Mouse (Mus musculus) layer of hippocampus, adult 9-11 months (tissue): ENCODE data around the gene Gm4869.
A peak's percentile ranks its signal among the peaks of the same experiment; 100 is the strongest.
"Not testable (repeated sequence)": the region's sequence is repeated elsewhere in the genome, so short reads cannot be mapped to it uniquely, and the experiment has no call there.

Experiments
- DNase-seq: peaks from one replicate; pipeline ENCODE4 v3.0.0; 2022

The Gm4869 gene

DNA sequence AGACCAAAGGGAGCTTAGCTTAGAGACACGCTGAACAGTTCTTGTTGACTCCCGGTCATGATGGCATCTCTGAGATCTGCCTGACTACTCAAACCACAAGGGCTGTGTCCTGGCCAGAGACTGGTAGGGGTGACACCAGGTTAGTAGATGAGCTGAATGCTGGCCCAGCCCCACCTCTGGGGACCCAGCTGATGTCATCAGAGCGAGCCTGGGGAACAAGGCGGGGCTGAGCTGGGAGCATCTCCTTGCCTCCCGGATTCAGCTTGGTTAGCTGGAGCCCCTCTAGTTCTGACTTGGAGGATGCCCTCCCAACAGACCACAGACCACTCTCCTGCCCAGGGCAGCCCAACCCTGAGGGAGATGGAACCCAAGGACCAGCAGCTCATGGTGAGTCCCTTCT, at the start of gene Gm4869:
TSS of gene Gm4869 (plus strand) at position 301 of the 400 bp plus-strand sequence.
- DNase-seq: no peak

- DNase-seq: no peak
Observed at GRCm38 (mm10) chr5:140396166-140396940, 49.1 kb upstream of the Gm4869 start.

DNA sequence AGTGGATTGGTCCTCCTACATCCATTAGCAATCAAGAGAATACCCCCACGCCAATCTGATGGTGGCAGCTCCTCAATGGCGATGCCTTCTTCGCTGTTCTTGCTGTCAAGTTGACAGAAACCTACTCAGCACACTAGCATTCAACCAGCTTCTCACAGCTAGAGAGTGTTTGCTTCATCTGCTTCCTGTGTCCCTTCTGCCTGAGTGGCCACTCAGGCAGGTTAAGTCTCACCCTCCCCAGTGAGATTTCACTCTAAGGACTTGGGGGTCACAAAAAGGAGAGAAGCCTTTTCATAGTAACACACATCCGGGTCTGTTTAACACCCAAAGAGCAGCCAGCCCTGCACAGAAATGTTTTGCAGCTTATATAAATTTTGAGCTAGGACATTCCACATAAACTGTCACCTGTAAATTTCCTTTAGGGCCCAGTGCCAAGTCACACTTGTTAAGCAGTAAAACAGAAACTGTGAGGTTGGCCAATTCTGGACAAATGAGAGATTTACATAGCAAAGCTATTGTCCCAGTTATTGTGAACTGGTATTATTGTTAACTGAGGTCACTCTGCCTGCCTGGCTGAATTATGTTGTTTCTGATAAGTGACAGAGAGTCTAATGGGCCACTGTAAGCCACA, 42.7 kb upstream of the Gm4869 start:
- DNase-seq: no peak

GRCm38 (mm10) chr5:140405126-140405525, 40.3 kb upstream of the Gm4869 start:
- DNase-seq: no peak

GRCm38 (mm10) chr5:140406666-140407065, 38.8 kb upstream of the Gm4869 start:
- no peak for DNase-seq

DNA sequence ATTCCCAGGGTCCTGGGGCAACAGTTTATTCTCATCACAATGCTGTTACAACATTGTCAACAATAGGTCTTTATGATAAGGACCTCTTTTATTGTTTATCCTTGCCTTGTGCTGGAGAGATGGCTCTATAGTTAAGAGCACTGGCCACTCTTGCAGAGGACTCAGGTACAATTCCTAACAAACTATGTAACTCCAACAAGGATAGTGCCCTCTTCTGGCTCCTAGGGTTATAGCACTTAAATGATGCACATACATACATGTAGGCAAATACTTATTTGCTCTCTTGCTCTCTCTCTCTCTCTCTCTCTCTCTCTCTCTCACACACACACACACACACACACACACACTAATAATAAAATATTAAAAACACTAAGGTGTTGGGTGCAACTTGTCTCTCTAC, 36.6 kb upstream of the Gm4869 start:
- DNase-seq: no peak

DNA sequence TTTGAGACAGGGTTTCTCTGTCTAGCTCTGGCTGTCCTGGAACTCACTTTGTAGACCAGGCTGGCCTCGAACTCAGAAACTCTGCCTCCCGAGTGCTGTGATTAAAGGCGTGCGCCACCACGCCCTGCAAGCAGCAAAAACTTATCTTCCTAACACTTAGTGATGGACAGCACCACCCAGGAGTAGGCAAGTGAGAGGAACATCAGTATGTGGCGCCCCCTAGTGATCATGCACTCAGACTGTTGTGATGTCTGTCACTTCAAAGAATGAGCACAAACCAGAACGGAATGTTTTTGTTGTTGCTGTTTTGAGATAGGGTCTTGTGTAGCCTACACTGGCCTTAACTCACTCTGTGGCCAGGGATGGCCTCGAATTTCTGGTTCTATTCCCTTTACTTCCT, 34.1 kb upstream of the Gm4869 start:
- DNase-seq: peak; percentile 44

GRCm38 (mm10) chr5:140414647-140415046, 30.8 kb upstream of the Gm4869 start:
- no peak for DNase-seq

DNA sequence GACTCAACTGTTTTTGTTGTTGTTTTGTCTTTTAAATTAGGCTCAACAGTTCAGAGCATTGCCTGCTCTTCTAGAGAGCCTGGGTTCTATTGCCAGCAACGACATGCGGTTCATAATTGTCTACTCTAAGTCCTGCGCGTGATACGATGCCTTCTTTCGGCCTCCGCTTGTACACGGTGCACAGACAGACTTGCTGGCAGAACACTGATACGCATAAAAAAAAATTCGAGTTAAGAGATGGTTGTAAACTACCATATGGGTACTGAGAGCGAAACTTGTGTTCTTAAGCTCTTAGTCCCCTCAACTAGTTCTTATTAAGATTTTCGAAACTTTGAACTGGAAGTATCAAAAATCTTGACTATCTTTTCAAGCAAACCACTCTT, 27.3 kb upstream of the Gm4869 start:
- no peak for DNase-seq

- peak; percentile 90 for DNase-seq
Observed at GRCm38 (mm10) chr5:140418489-140419441, 26.7 kb upstream of the Gm4869 start, which contains the start of gene Eif3b. Eif3b (plus strand) TSS chr5:140419328.

DNA sequence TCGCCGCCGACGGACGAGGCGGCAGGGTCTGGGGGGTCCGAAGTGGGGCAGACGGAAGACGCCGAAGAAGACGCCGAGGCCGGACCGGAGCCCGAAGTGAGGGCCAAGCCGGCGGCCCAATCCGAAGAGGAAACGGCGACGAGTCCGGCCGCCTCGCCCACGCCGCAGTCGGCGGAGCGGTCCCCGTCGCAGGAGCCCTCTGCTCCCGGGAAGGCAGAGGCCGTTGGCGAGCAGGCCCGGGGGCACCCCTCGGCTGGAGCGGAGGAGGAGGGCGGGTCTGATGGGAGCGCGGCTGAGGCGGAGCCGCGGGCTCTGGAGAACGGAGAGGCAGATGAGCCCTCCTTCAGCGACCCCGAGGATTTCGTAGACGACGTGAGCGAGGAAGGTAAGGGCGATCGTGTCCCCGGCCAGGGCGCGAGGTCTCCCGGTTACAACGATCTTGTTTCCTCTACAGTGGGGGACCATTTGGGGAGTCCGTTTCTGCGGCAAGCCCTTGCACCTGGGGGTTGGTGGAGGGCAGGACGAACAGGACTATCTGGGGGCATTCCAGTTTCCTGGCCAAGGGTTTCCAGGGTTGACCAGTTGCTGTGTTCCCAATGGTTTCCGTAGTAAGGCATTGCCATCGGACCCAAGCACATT, 25.9 kb upstream of the Gm4869 start:
- DNase-seq: peak; percentile 15

- no peak for DNase-seq
Observed at GRCm38 (mm10) chr5:140420616-140421015, 24.8 kb upstream of the Gm4869 start.

DNA sequence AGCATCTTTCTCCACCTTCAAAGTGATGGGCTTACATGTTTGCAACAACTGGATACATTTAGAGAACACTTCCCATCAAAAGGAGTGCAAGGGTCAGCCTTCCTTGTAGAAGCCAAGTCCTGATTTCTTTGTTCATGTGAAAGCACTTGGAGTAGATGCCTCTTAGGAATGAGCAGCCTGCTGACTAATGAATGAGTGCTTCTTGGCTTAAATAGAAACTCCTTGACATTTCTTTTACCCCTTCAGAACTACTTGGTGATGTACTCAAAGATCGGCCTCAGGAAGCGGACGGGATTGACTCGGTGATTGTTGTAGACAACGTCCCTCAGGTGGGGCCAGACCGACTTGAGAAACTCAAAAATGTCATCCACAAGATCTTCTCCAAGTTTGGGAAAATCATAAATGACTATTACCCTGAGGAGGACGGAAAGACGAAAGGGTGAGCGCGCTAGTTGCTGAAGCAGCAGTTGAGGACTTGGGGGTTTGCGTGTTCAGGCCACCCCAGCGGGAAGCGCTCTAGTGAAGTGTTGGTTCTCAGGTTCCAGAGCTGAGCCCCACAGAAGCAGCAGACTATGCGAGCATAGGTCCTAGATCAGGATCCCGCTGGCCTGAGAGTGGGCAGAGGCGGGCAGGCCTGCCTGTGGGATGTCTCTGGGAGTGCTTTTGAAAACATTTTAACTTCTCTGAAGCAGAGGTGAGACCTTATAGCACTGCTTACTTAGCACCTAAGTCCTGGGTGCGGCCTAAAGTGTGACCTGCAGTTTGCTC, 20.2 kb upstream of the Gm4869 start:
- DNase-seq: no peak

DNA sequence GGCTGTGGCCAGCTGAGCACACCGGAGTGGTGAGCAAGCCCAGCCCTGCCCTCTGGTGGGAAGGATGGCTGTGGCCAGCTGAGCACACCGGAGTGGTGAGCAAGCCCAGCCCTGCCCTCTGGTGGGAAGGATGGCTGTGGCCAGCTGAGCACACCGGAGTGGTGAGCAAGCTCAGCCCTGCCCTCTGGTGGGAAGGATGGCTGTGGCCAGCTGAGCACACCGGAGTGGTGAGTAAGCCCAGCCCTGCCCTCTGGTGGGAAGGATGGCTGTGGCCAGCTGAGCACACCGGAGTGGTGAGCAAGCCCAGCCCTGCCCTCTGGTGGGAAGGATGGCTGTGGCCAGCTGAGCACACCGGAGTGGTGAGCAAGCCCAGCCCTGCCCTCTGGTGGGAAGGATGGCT, 6.3 kb upstream of the Gm4869 start:
- not testable (repeated sequence) for DNase-seq

DNA sequence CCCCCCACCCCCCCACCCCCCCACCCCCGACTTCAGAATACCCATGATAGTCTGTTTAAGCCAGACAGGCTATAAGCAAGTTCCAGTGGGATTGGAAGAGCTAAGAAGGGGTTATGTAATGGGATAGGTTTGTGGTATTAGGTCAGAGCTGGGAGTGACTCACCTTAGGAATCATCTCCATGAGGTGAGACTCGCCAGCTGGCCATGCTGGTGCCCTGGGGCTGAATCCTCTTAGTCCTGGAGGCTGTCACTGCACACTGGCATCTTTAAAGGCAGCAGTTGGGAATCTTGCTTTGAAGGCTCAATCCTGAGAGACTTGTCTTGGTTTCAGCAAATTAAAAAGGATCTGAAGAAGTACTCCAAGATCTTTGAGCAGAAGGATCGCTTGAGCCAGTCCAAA, 4.0 kb upstream of the Gm4869 start:
- DNase-seq: no peak

GRCm38 (mm10) chr5:140444012-140444411, 1.4 kb upstream of the Gm4869 start:
- no peak for DNase-seq

GRCm38 (mm10) chr5:140446054-140446453, 609 bp downstream of the Gm4869 start:
- no peak for DNase-seq

GRCm38 (mm10) chr5:140454488-140454887, 9.0 kb downstream of the Gm4869 start:
- DNase-seq: no peak

DNA sequence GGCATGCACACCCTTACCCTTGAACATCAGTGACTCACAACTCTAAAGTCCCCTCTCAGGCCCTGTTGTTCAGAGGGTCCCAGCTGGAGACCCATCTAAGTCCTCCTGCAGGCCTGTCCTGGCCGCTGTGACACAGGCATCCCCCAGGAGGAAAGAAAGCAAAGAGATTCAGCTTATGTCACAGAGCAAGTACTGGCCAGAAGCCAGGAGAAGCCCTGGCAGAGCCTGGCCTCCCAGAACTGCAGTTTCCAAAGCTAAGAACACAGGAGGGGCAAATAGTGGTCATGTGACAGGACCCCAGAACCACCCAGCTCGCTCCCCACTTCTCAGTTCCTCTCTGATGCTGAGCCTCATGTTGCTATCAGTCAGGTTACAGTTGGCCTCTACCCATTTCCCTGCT, 10.0 kb downstream of the Gm4869 start:
- DNase-seq: no peak

- no peak for DNase-seq
Observed at GRCm38 (mm10) chr5:140461476-140461875, 16.0 kb downstream of the Gm4869 start.

- DNase-seq: not testable (repeated sequence)
Observed at GRCm38 (mm10) chr5:140463151-140463550, 17.7 kb downstream of the Gm4869 start.

GRCm38 (mm10) chr5:140464943-140465342, 19.5 kb downstream of the Gm4869 start:
- no peak for DNase-seq
